In genomic region chr3:28457517-28457916, GRCm38 (mm10) we compare ENCODE assay signal across 21 mouse cellular contexts.
DNase-seq lines count a peak whose midpoint lies in the region; ATAC-seq and TF ChIP-seq lines count a peak whose summit lies in the region.
"Had no signal": no experiment of that assay in that cellular context is flagged by ENCODE, and none has a peak within 500 bp of the region (broad histone marks: within the 10 kb centered on the region; RNA-seq: fewer than 3 reads in every experiment).

No protein-coding gene starts in this region.

- peak overlapping the region; percentile 15; the same call in 1 of the 2 replicates for H3K27ac ChIP-seq in forebrain, embryonic 14.5 days (ENCODE audit: low read depth, low read length)
- H3K27ac ChIP-seq in forebrain, embryonic 13.5 days, result no peak overlapping the region
- H3K27ac ChIP-seq in heart, embryonic 11.5 days (ENCODE audit: low read depth, low read length), result no peak overlapping the region
- H3K27ac ChIP-seq: embryonic facial prominence, embryonic 15.5 days; hindbrain, embryonic 14.5 days; kidney, postnatal 0 days; limb, embryonic 15.5 days; liver, embryonic 15.5 days; midbrain, embryonic 12.5 days; neural tube, embryonic 15.5 days; stomach, postnatal 0 days had no signal

- H3K9me3 ChIP-seq in forebrain, embryonic 14.5 days (replicated peaks; ENCODE audit: control insufficient read depth, low read length), result no peaks in the 10 kb centered on the region
- H3K9me3 ChIP-seq in forebrain, embryonic 13.5 days (replicated peaks), result no peaks in the 10 kb centered on the region
- no peaks in the 10 kb centered on the region for H3K9me3 ChIP-seq in heart, embryonic 11.5 days (replicated peaks; ENCODE audit: control insufficient read depth, low read length)
- H3K9me3 ChIP-seq: embryonic facial prominence, embryonic 15.5 days; limb, embryonic 15.5 days; liver, embryonic 15.5 days; midbrain, embryonic 12.5 days; neural tube, embryonic 15.5 days had no signal

- no peaks in the 10 kb centered on the region for H3K4me1 ChIP-seq in forebrain, embryonic 14.5 days (ENCODE audit: control insufficient read depth, insufficient read depth, low read length)
- H3K4me1 ChIP-seq in forebrain, embryonic 13.5 days, result no peaks in the 10 kb centered on the region
- no peaks in the 10 kb centered on the region for H3K4me1 ChIP-seq in heart, embryonic 11.5 days (ENCODE audit: control insufficient read depth, insufficient read depth, low read length)
- no peaks in the 10 kb centered on the region; the same call in 1 of the 2 replicates for H3K4me1 ChIP-seq in lung, adult 2 months (ENCODE audit: control insufficient read depth, insufficient read depth, low read length)
- H3K4me1 ChIP-seq: embryonic facial prominence, embryonic 15.5 days; limb, embryonic 15.5 days; liver, embryonic 15.5 days; midbrain, embryonic 12.5 days had no signal

- no peak overlapping the region for H3K9ac ChIP-seq in forebrain, embryonic 14.5 days (ENCODE audit: low read length)
- no peak overlapping the region for H3K9ac ChIP-seq in forebrain, embryonic 13.5 days
- no peak overlapping the region for H3K9ac ChIP-seq in heart, embryonic 11.5 days (ENCODE audit: low read depth, low read length)
- H3K9ac ChIP-seq: embryonic facial prominence, embryonic 15.5 days; hindbrain, embryonic 14.5 days; limb, embryonic 15.5 days; liver, embryonic 15.5 days; midbrain, embryonic 12.5 days; neural tube, embryonic 15.5 days had no signal

- 81% methylated on average over 2 of the region's 2 CpGs for WGBS in forebrain, embryonic 14.5 days
- 92% methylated on average over 2 of the region's 2 CpGs for WGBS in forebrain, embryonic 13.5 days
- WGBS in heart, embryonic 11.5 days (ENCODE audit: insufficient replicate concordance), result 76% methylated on average over 2 of the region's 2 CpGs
- 68% methylated on average over 2 of the region's 2 CpGs for WGBS in lung, adult 2 months

- peak; percentile 31 for DNase-seq in forebrain, embryonic 14.5 days (ENCODE audit: low spot score)
- peak; percentile 88 for DNase-seq in heart, adult 11 months
- DNase-seq in lung, adult 18-20 months, result peak; percentile 5 to 26
- DNase-seq in lung, adult 2 months, result no peak
- peak; percentile 25 for DNase-seq in skeletal muscle tissue, adult 2 months (ENCODE audit: low read depth, low spot score)
- DNase-seq in thymus, postnatal 10 days (ENCODE audit: low spot score in 2 of 2), result no peak
- DNase-seq: adrenal gland, postnatal 14 days; cerebellum, adult 9-10 months; kidney, adult 2 months; left cerebral cortex, postnatal 4 days; thymus, adult 2 months had no signal

- H3K27me3 ChIP-seq in forebrain, embryonic 14.5 days (replicated peaks; ENCODE audit: control insufficient read depth, insufficient read depth, low read length), result no peaks in the 10 kb centered on the region
- no peaks in the 10 kb centered on the region for H3K27me3 ChIP-seq in forebrain, embryonic 13.5 days
- no peaks in the 10 kb centered on the region for H3K27me3 ChIP-seq in heart, embryonic 11.5 days (ENCODE audit: control insufficient read depth, insufficient read depth, low read length)
- H3K27me3 ChIP-seq: embryonic facial prominence, embryonic 15.5 days; limb, embryonic 15.5 days; liver, embryonic 15.5 days; midbrain, embryonic 12.5 days; neural tube, embryonic 15.5 days had no signal

- TF ChIP-seq POLR2A in lung, adult 2 months (IDR thresholded peaks at IDR 0.05; ENCODE audit: borderline replicate concordance, extremely low read depth, low read depth, low read length), result no peak

- no peak overlapping the region for H3K4me3 ChIP-seq in forebrain, embryonic 14.5 days (ENCODE audit: low read depth, low read length)
- H3K4me3 ChIP-seq in forebrain, embryonic 13.5 days, result no peak overlapping the region
- H3K4me3 ChIP-seq in heart, embryonic 11.5 days (ENCODE audit: low read depth, low read length), result no peak overlapping the region
- no peak overlapping the region for H3K4me3 ChIP-seq in lung, adult 2 months (replicated peaks; ENCODE audit: extremely low read depth, low read depth, low read length)
- H3K4me3 ChIP-seq: embryonic facial prominence, embryonic 15.5 days; limb, embryonic 15.5 days; liver, embryonic 15.5 days; midbrain, embryonic 12.5 days; neural tube, embryonic 15.5 days had no signal

- H3K36me3 ChIP-seq in forebrain, embryonic 14.5 days (ENCODE audit: control insufficient read depth, insufficient read depth, low read length), result no peaks in the 10 kb centered on the region
- no peaks in the 10 kb centered on the region for H3K36me3 ChIP-seq in forebrain, embryonic 13.5 days (ENCODE audit: poor library complexity, severe bottlenecking)
- H3K36me3 ChIP-seq in heart, embryonic 11.5 days (ENCODE audit: control insufficient read depth, insufficient read depth, low read length), result no peaks in the 10 kb centered on the region
- H3K36me3 ChIP-seq: embryonic facial prominence, embryonic 15.5 days; limb, embryonic 15.5 days; liver, embryonic 15.5 days; midbrain, embryonic 12.5 days; neural tube, embryonic 15.5 days had no signal

- no peak for TF ChIP-seq CTCF in lung, adult 2 months (IDR thresholded peaks at IDR 0.05; ENCODE audit: insufficient read depth, low read length)

- no peak for ATAC-seq in forebrain, embryonic 14.5 days
- ATAC-seq in forebrain, embryonic 13.5 days, result no peak
- ATAC-seq in heart, embryonic 11.5 days (replicated peaks; ENCODE audit: insufficient number of reproducible peaks, low FRiP score, low TSS enrichment), result no peak

- H3K4me2 ChIP-seq in forebrain, embryonic 14.5 days (ENCODE audit: low read length), result no peak overlapping the region
- no peak overlapping the region for H3K4me2 ChIP-seq in forebrain, embryonic 13.5 days
- H3K4me2 ChIP-seq in heart, embryonic 11.5 days, result no peak overlapping the region
- H3K4me2 ChIP-seq: embryonic facial prominence, embryonic 15.5 days; hindbrain, embryonic 14.5 days; limb, embryonic 15.5 days; liver, embryonic 15.5 days; midbrain, embryonic 12.5 days; neural tube, embryonic 15.5 days had no signal

Comparison
In these comparisons a context has a peak if more than half of its experiments do, and no peak if none do; other contexts are left out.
1. DNase-seq: peak in forebrain, embryonic 14.5 days (single experiment), heart, adult 11 months (single experiment), lung, adult 18-20 months (2 of 2) and skeletal muscle tissue, adult 2 months (single experiment); none in lung, adult 2 months (single experiment) and thymus, postnatal 10 days (0 of 2).